Mouse (Mus musculus) small intestine, adult 2 months (tissue): ENCODE results near the gene Bap1. TPM values are rescaled to one million over a fixed set of nuclear protein-coding genes. Genes with fewer than 3 reads are reported as not detected.

Experiments
- H3K27ac ChIP-seq: fragments of 200-500 bp; 2 replicates; pipeline ENCODE4 v1.5.1; 2012; ENCODE audit warnings: low read depth, low read length, control low read depth, inconsistent platforms; ENCODE audit not compliant: insufficient read depth
- H3K27me3 ChIP-seq: fragments of 200-500 bp; 2 replicates; pipeline ENCODE4 v1.6.1; 2012; ENCODE audit warnings: mild to moderate bottlenecking, moderate library complexity, low read length, inconsistent platforms; ENCODE audit not compliant: control insufficient read depth, insufficient read depth
- H3K36me3 ChIP-seq: fragments of 200-500 bp; 2 replicates; pipeline ENCODE4 v1.6.1; 2012; ENCODE audit warnings: mild to moderate bottlenecking, low read length, control low read depth, inconsistent platforms; ENCODE audit not compliant: control insufficient read depth, insufficient read depth
- H3K4me1 ChIP-seq: fragments of 200-500 bp; 2 replicates; pipeline ENCODE4 v1.6.1; 2012; ENCODE audit warnings: low read length, inconsistent platforms, mixed read lengths; ENCODE audit not compliant: control insufficient read depth, insufficient read depth, insufficient read length
- H3K4me3 ChIP-seq: fragments of 200-500 bp; 2 replicates; pipeline ENCODE4 v1.5.1; 2012; ENCODE audit warnings: low read depth, mild to moderate bottlenecking, control low read depth, inconsistent platforms, low read length, moderate library complexity
- CTCF ChIP-seq: fragments of 200-500 bp; IDR thresholded peaks from 2 replicates; pipeline ENCODE4 v1.5.1; 2012; ENCODE audit warnings: low read depth, mild to moderate bottlenecking, control low read depth, inconsistent platforms, low read length, moderate library complexity, mixed read lengths; ENCODE audit not compliant: insufficient replicate concordance, insufficient read length; ENCODE audit errors: extremely low read depth
- POLR2A ChIP-seq: fragments of 200-500 bp; IDR thresholded peaks from 2 replicates; pipeline ENCODE4 v1.6.1; 2012; ENCODE audit warnings: low read depth, mild to moderate bottlenecking, control low read depth, inconsistent platforms, low read length, moderate library complexity
- WGBS: fragments of 180-500 bp; shearing (Covaris S2); methylation state at CpG from one replicate; pipeline ENCODE4 v1.1.7; 2018; 5-methylcytosine and 5-hydroxymethylcytosine counted together
- polyA plus RNA-seq: library from polyadenylated mRNA; depleted of rRNA; stranded (reverse); fragments of >200 nt; gene quantifications from 2 replicates; pipeline ENCODE4 v1.2.3, GENCODE M21; 2012

Gene Bap1
- polyA plus RNA-seq, 1 experiment: 30.0 TPM

DNA sequence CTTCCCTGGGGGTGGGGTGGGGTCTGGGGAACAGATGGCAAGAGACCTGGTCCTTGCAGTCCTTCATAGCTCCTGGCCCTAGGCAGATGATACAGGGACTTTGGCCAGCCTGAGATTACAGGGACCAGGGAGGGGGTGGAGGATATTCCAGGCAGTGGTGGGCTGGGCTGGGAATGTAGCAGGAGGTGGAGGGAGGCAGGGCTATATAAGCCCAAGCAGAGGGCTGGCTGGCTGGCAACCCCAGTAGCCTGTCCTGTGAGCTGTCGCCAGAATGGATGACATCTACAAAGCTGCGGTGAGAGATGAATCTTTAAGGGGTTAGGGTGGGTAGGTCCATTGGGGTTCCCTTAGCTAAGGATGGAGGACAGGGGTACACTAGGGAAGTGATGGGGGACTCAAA, 43.2 kb upstream of the Bap1 start, which contains the start of gene Tnnc1:
Tnnc1 (plus strand) TSS at position 229 of the 400 bp plus-strand sequence.
- no peak within 1 kb of the TSS for H3K27ac ChIP-seq

DNA sequence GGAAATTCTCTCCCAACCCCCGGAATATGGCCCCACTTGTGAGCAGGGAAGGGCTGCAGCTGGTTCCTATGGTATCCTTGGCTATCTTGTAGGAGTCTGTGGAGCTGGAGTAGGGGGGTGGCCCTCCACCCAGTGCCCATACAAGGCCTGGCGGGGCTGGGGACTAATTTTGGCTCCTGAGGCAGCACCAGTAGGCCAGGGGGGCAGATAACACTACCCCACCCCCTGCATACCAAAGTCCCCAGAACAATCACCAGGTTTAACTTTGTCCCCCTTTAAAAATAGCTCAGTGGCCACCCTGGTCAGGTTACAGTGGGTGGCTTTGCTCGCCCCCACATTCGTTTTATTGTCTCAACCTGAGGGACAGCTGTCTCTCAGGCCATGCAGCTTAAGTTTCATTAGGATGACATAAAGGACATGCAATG, 42.1 kb upstream of the Bap1 start:
- TF ChIP-seq CTCF (no peak), POLR2A (no peak)
- no peak overlapping the region for H3K4me3 ChIP-seq
- no peaks in the 10 kb centered on the region for H3K27me3 ChIP-seq
- 90% methylated on average over 4 of the region's 4 CpGs for WGBS
- peaks cover 13% of the 10 kb centered on the region; the same call in 1 of the 2 replicates for H3K4me1 ChIP-seq
- no peaks in the 10 kb centered on the region for H3K36me3 ChIP-seq
- H3K27ac ChIP-seq: no peak overlapping the region

More for the DNA sequence above, 43.2 kb upstream of the Bap1 start, which contains the start of gene Tnnc1:
- peaks cover 13% of the 10 kb centered on the region; the same call in 1 of the 2 replicates for H3K4me1 ChIP-seq
- WGBS: 82% methylated on average over 2 of the region's 2 CpGs
- TF ChIP-seq CTCF (no peak), POLR2A (no peak)
- H3K36me3 ChIP-seq: peaks cover 6% of the 10 kb centered on the region
- H3K4me3 ChIP-seq: peak within 1 kb of the TSS; percentile 98
- no peaks in the 10 kb centered on the region for H3K27me3 ChIP-seq

DNA sequence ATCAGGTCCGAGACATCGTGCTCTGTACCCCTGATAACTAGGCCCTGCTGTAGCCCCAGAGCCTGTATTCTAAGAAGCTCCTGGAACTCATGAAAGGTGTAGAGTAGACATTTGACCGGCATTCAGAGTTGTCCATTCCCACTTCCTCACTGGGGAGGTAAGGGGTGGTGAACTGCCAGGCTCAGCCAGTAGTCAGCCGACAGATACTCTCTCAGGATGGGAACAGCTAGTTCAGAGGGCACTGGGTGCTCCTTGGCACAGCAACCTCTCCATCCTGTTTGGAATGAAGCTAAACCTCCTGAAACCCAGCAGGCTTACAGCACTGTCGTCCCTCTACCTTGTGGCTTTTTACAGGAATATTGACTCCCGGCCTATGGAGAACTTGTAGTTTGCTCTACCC, 39.4 kb upstream of the Bap1 start:
- no peaks in the 10 kb centered on the region for H3K36me3 ChIP-seq
- TF ChIP-seq CTCF (no peak), POLR2A (no peak)
- peaks cover 6% of the 10 kb centered on the region; the same call in 1 of the 2 replicates for H3K4me1 ChIP-seq
- H3K27ac ChIP-seq: no peak overlapping the region
- H3K27me3 ChIP-seq: no peaks in the 10 kb centered on the region
- no peak overlapping the region for H3K4me3 ChIP-seq
- 92% methylated on average over 6 of the region's 6 CpGs for WGBS

DNA sequence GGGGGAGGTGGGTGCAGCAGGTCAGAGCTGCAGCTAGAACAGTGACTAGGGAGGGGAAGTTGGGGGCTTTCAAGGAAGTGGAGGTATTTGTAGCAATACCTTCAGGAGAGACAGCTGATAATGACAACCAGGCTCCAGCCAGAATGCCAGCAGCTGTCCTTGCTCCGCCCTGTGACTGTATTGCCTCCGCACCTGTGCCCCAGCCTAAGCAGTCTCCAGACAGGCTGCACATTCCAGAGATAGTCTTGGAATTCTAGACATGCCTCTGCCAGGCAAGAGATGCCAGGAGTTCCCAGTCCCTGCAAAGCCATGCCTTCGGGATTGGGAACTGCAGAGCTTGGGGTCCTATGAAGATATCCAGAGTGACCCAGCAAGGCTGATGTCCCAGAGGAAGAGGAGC, 38.8 kb upstream of the Bap1 start:
- TF ChIP-seq CTCF (no peak), POLR2A (no peak)
- 46% methylated on average over 3 of the region's 3 CpGs for WGBS
- H3K36me3 ChIP-seq: no peaks in the 10 kb centered on the region
- no peaks in the 10 kb centered on the region for H3K27me3 ChIP-seq
- no peak overlapping the region for H3K27ac ChIP-seq
- H3K4me1 ChIP-seq: peaks cover 2% of the 10 kb centered on the region
- H3K4me3 ChIP-seq: no peak overlapping the region

DNA sequence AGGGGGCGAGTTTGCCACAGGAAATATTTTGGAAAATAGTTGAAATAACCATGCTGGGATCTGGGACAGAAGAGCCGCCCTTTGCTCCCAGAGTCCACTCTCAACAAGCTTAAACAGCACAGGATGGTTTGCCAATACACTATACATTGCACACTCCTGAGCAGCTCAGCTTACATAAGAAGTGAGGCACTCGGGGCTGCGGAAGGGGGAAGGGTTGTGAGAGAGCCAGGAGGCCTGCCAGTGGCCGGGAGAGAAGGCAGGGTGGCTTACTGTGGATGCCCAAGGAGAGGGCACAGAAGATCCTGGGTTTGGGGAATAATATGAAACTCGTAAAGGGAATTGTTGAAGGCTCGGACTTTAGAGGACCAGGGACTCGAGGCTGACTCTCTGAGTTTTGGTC, 37.4 kb upstream of the Bap1 start:
- Histone ChIP-seq H3K27ac (no peak overlapping the region), H3K36me3 (no peaks in the 10 kb centered on the region), H3K4me1 (peaks cover 5% of the 10 kb centered on the region), H3K4me3 (no peak overlapping the region), H3K27me3 (no peaks in the 10 kb centered on the region)
- 71% methylated on average over 8 of the region's 8 CpGs for WGBS
- TF ChIP-seq POLR2A (no peak), CTCF (no peak)

DNA sequence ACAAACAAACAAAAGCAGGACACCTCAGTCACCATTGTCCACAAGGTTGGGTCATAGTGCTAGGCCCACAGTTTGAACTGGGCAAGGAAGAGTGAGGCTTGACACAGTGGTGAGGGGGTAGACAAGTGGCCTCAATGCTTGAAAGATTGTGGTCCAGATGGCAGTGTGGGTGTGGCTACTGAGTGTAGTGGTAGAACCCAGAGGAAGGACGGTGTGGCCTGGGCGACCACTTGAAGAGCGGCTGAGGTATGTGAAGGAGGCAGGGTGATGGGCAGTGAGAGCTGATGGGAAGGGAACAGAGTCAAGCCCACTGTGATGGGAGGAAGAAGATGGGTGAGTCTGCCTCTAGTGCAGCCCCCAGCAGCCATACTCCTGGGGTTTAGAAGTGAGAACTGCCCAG, 36.6 kb upstream of the Bap1 start:
- Histone ChIP-seq H3K27ac (no peak overlapping the region), H3K36me3 (no peaks in the 10 kb centered on the region), H3K27me3 (no peaks in the 10 kb centered on the region), H3K4me3 (no peak overlapping the region), H3K4me1 (peaks cover 5% of the 10 kb centered on the region)
- 89% methylated on average over 3 of the region's 3 CpGs for WGBS
- TF ChIP-seq CTCF (no peak), POLR2A (no peak)

DNA sequence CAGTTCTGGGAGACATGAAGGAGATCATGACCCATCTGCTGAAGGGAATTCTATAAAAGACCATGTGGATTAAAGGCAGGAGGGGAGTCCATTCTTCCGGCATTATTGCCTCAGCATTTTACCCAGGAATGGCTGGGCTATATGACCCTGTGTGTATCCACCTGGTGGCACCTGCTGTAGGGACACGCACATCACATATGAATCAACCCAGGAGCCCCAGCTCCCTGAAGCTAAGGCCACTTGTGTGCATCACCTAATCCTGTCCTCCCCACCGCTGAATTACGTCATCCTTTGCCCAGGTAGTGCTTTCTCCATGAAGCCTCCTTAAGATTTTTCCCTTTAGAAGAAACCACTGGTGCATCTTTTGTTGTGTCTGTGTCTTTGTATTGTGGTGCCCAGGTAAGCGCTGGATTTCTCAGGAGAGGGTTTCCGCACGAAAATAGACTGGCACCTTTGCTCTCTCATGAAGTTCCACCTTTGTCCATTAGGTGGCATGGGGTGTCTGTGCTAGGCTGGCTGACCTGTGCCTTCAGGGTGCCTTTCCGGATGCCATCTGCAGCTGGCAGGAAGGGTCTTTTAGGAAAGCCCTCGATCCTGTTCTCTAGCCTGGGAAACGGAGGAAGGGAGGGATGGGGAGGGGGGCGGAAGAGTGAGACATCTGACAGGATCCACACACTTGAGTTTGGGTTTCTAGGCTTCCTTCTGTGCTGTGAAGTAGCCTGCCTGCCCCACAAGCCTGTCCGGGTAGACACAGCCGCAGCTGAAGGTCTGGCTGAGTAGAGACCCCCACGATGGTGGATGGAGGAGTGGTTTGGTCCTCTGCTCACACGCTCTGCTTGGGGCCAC, 35.9 kb upstream of the Bap1 start:
- Histone ChIP-seq H3K36me3 (no peaks in the 10 kb centered on the region), H3K4me1 (peaks cover 5% of the 10 kb centered on the region), H3K4me3 (no peak overlapping the region), H3K27me3 (no peaks in the 10 kb centered on the region), H3K27ac (no peak overlapping the region)
- 30% methylated on average over 15 of the region's 15 CpGs for WGBS
- TF ChIP-seq CTCF (peak; percentile 79; the same call in 1 of the 2 replicates), POLR2A (no peak)

DNA sequence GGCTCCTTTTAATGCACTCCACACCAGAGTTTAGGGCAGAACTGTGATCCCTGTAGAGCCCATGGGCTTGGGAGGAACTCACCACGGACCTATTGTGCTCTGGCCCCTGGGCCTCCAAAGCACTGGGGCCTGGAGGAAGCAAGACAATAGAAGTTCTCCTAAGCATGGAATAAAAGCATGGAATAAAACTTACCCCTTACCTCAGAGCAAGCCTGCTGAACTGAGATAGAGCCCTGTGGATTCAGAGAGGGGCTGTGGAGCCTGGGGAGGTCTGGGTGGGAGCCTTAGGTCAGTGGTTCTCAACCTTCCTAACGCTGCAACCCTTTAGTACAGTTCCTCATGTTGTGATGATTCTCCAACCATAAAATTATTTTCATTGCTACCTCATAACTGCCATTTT, 34.4 kb upstream of the Bap1 start, which contains the start of gene Nisch:
Nisch (minus strand) TSS at position 101 of the 400 bp plus-strand sequence.
- Histone ChIP-seq H3K4me1 (peaks cover 5% of the 10 kb centered on the region), H3K36me3 (no peaks in the 10 kb centered on the region), H3K27ac (no peak within 1 kb of the TSS), H3K27me3 (no peaks in the 10 kb centered on the region), H3K4me3 (peak within 1 kb of the TSS; percentile 17)
- 85% methylated on average over 2 of the region's 2 CpGs for WGBS
- no peak for TF ChIP-seq CTCF
- no peak for TF ChIP-seq POLR2A
